Mouse (Mus musculus) kidney, adult 2 months (tissue): ENCODE measurements at regions not wholly inside any gene's neighbourhood (a gene's known extent, or its start where the extent isn't known, plus 50 kb on each side); places are given as distances from the start of the nearest gene placed in this dataset.

ENCODE experiments used
- CTCF ChIP-seq: fragments of 200-500 bp; conservative IDR thresholded peaks from 2 replicates; pipeline ENCODE4 v1.5.1; 2011; ENCODE audit warnings: low read depth, mild to moderate bottlenecking, control low read depth, low read length, moderate library complexity, mixed read lengths; ENCODE audit not compliant: insufficient read depth, insufficient read length
- POLR2A ChIP-seq: fragments of 200-500 bp; IDR thresholded peaks from one replicate; pipeline ENCODE4 v1.6.1; 2011; ENCODE audit warnings: low read depth, low read length, control low read depth

- TF ChIP-seq CTCF (no peak), POLR2A (no peak)
Measured at GRCm38 (mm10) chr6:127270774-127271173, 118.8 kb upstream of the Ccnd2 start.
